Comparison of ENCODE assay signal across 9 mouse cellular contexts in genomic region chr15:86239801-86240200, GRCm38 (mm10). TPM values are rescaled to one million over a fixed set of nuclear protein-coding genes. Genes with fewer than 3 reads are reported as not detected.
A peak's percentile ranks its signal among the peaks of the same experiment; 100 is the strongest.
DNase-seq lines count a peak whose midpoint lies in the region; ATAC-seq and TF ChIP-seq lines count a peak whose summit lies in the region.
"Had no signal": no experiment of that assay in that cellular context is flagged by ENCODE, and none has a peak within 500 bp of the region (broad histone marks: within the 10 kb centered on the region; RNA-seq: fewer than 3 reads in every experiment).

No protein-coding gene starts in this region.

- no peak for TF ChIP-seq POLR2A in liver, adult 2 months (IDR thresholded peaks at IDR 0.05; ENCODE audit: extremely low read depth, insufficient read depth, low read length)

- DNase-seq in liver, result peak; percentile 53
- DNase-seq in adrenal gland, adult 2 months, result peak; percentile 83
- peak; percentile 40 for DNase-seq in embryo, embryonic 11.5 days (ENCODE audit: low read depth, low spot score)
- peak; percentile 79 for DNase-seq in heart, embryonic 10.5 days (ENCODE audit: low spot score)
- no peak for DNase-seq in liver, adult 2 months (ENCODE audit: extremely low read depth, low read depth, low spot score)
- DNase-seq in ovary, postnatal 36 days (ENCODE audit: low spot score), result peak; percentile 74
- DNase-seq in urinary bladder, postnatal 4 days (ENCODE audit: low spot score in 2 of 2), result peak; percentile 59 to 68

- H3K4me3 ChIP-seq in liver, embryonic 12.5 days, result no peak overlapping the region
- no peak overlapping the region for H3K4me3 ChIP-seq in heart, embryonic 10.5 days
- H3K4me3 ChIP-seq in liver, adult 2 months (ENCODE audit: insufficient read depth, low read depth, low read length), result no peak overlapping the region
- H3K4me3 ChIP-seq: embryonic facial prominence, embryonic 13.5 days had no signal

- H3K4me2 ChIP-seq in liver, embryonic 12.5 days, result no peak overlapping the region
- H3K4me2 ChIP-seq: embryonic facial prominence, embryonic 13.5 days had no signal

- no peaks in the 10 kb centered on the region for H3K4me1 ChIP-seq in liver, embryonic 12.5 days
- no peaks in the 10 kb centered on the region for H3K4me1 ChIP-seq in heart, embryonic 10.5 days
- no peaks in the 10 kb centered on the region for H3K4me1 ChIP-seq in liver, adult 2 months (ENCODE audit: control insufficient read depth, insufficient read depth, low read length)
- H3K4me1 ChIP-seq: embryonic facial prominence, embryonic 13.5 days had no signal

- H3K27me3 ChIP-seq in liver, embryonic 12.5 days (replicated peaks), result no peaks in the 10 kb centered on the region
- peaks cover 11% of the 10 kb centered on the region for H3K27me3 ChIP-seq in heart, embryonic 10.5 days (ENCODE audit: insufficient read depth, poor library complexity, severe bottlenecking)
- H3K27me3 ChIP-seq in liver, adult 2 months (ENCODE audit: control insufficient read depth, insufficient read depth, low read length), result no peaks in the 10 kb centered on the region
- H3K27me3 ChIP-seq: embryonic facial prominence, embryonic 13.5 days had no signal

- 39% methylated on average over 10 of the region's 10 CpGs for WGBS in liver, embryonic 12.5 days (ENCODE audit: insufficient replicate concordance)
- 28% methylated on average over 10 of the region's 10 CpGs for WGBS in heart, embryonic 10.5 days
- 48% methylated on average over 10 of the region's 10 CpGs for WGBS in liver, adult 2 months

- H3K9me3 ChIP-seq in liver, embryonic 12.5 days (replicated peaks), result no peaks in the 10 kb centered on the region
- H3K9me3 ChIP-seq in heart, embryonic 10.5 days, result no peaks in the 10 kb centered on the region
- H3K9me3 ChIP-seq: embryonic facial prominence, embryonic 13.5 days had no signal

- TF ChIP-seq CTCF in liver, adult 2 months (IDR thresholded peaks at IDR 0.05; ENCODE audit: low read depth, low read length), result peak; percentile 87

- H3K9ac ChIP-seq in liver, embryonic 12.5 days, result no peak overlapping the region
- no peak overlapping the region for H3K9ac ChIP-seq in liver, adult 2 months (ENCODE audit: low read depth, low read length)
- H3K9ac ChIP-seq: embryonic facial prominence, embryonic 13.5 days had no signal

- no peaks in the 10 kb centered on the region for H3K79me2 ChIP-seq in liver, adult 2 months (ENCODE audit: control insufficient read depth, insufficient read depth, low read length)

- peaks cover 30% of the 10 kb centered on the region for H3K36me3 ChIP-seq in liver, embryonic 12.5 days
- H3K36me3 ChIP-seq in heart, embryonic 10.5 days, result peaks cover 7% of the 10 kb centered on the region; the same call in 1 of the 2 replicates
- H3K36me3 ChIP-seq in liver, adult 2 months (ENCODE audit: control insufficient read depth, insufficient read depth, low read length), result no peaks in the 10 kb centered on the region

- ATAC-seq in liver, embryonic 12.5 days, result no peak

- H3K27ac ChIP-seq in liver, embryonic 12.5 days, result no peak overlapping the region
- no peak overlapping the region for H3K27ac ChIP-seq in heart, embryonic 10.5 days
- H3K27ac ChIP-seq in liver, adult 2 months (replicated peaks; ENCODE audit: insufficient read depth, low read depth, low read length), result no peak overlapping the region
- H3K27ac ChIP-seq: embryonic facial prominence, embryonic 13.5 days had no signal

RNA-seq across cellular contexts. Expression of gene Tbc1d22a, which starts 25.5 kb away (rescaled TPM):
- 8.8 and 9.2 TPM in 2 replicates for polyA plus RNA-seq in liver, embryonic 12.5 days (2016; fragmentation: Nextera tagmentation; extraction: Ambion mirVana)
- total RNA-seq in adrenal gland, adult 2 months (2021), result 10 to 100 TPM; 34.5 to 37.7 TPM
- 38.7 and 44.4 TPM in 2 replicates for polyA plus RNA-seq in adrenal gland, adult 2 months (2012; rRNA removed)
- 9.5 and 11.6 TPM in 2 replicates for polyA plus RNA-seq in heart, embryonic 10.5 days (2016; fragmentation: Nextera tagmentation; extraction: Ambion mirVana)
- total RNA-seq in liver, adult 2 months (2014; rRNA removed), result 9.6 and 13.2 TPM in 2 replicates
- polyA plus RNA-seq in liver, adult 2 months (2012; rRNA removed), result 14.1 and 14.3 TPM in 2 replicates

RNA-seq across cellular contexts. Expression of gene Cerk, which starts 53.9 kb away (rescaled TPM):
- 5.7 and 5.9 TPM in 2 replicates for polyA plus RNA-seq in liver, embryonic 12.5 days (2016; fragmentation: Nextera tagmentation; extraction: Ambion mirVana)
- total RNA-seq in adrenal gland, adult 2 months (2021), result 10 to 100 TPM; 34.5 to 41.1 TPM
- polyA plus RNA-seq in adrenal gland, adult 2 months (2012; rRNA removed), result 33.7 and 39.6 TPM in 2 replicates
- 8.3 and 10.3 TPM in 2 replicates for polyA plus RNA-seq in heart, embryonic 10.5 days (2016; fragmentation: Nextera tagmentation; extraction: Ambion mirVana)
- total RNA-seq in liver, adult 2 months (2014; rRNA removed), result 3.0 and 3.7 TPM in 2 replicates
- 2.6 and 2.7 TPM in 2 replicates for polyA plus RNA-seq in liver, adult 2 months (2012; rRNA removed)
